Mouse (Mus musculus) hindbrain, embryonic 16.5 days (tissue): ENCODE measurements around the gene Chn2. TPM values are rescaled to one million over a fixed set of nuclear protein-coding genes. Genes with fewer than 3 reads are reported as not detected.
A peak's percentile ranks its signal among the peaks of the same experiment; 100 is the strongest.

Experiments used
- ATAC-seq: fragments of 200-750 bp; cut with Nextera tagmentation; 2 replicates; pipeline ENCODE4 v1.8.0; 2017; ENCODE audit warnings: moderate TSS enrichment, moderate library complexity
- H3K27ac ChIP-seq: fragments of 300-500 bp; sonication (generic); 2 replicates; pipeline ENCODE4 v1.5.1; 2014; ENCODE audit warnings: low read depth, mild to moderate bottlenecking, control low read depth, low read length, moderate library complexity
- H3K27me3 ChIP-seq: fragments of 300-500 bp; sonication (generic); replicated peaks from 2 replicates; pipeline ENCODE4 v1.6.1; 2014; ENCODE audit warnings: low read length; ENCODE audit not compliant: control insufficient read depth, insufficient read depth
- H3K36me3 ChIP-seq: fragments of 300-500 bp; sonication (generic); 2 replicates; pipeline ENCODE4 v1.6.1; 2014; ENCODE audit warnings: mild to moderate bottlenecking, low read length, moderate library complexity, mixed read lengths; ENCODE audit not compliant: control insufficient read depth, insufficient read depth
- H3K4me1 ChIP-seq: fragments of 300-500 bp; sonication (generic); 2 replicates; pipeline ENCODE4 v1.6.1; 2014; ENCODE audit warnings: low read depth, low read length; ENCODE audit not compliant: control insufficient read depth, insufficient read depth
- H3K4me2 ChIP-seq: fragments of 300-500 bp; sonication (generic); 2 replicates; pipeline ENCODE4 v1.6.1; 2014; ENCODE audit warnings: mild to moderate bottlenecking, low read length, control low read depth, moderate library complexity
- H3K4me3 ChIP-seq: fragments of 300-500 bp; sonication (generic); 2 replicates; pipeline ENCODE4 v1.5.1; 2014; ENCODE audit warnings: mild to moderate bottlenecking, low read length, control low read depth, moderate library complexity
- H3K9ac ChIP-seq: fragments of 300-500 bp; sonication (generic); 2 replicates; pipeline ENCODE4 v1.6.1; 2014; ENCODE audit warnings: low read depth, mild to moderate bottlenecking, control low read depth, low read length, moderate library complexity
- H3K9me3 ChIP-seq: fragments of 300-500 bp; sonication (generic); 2 replicates; pipeline ENCODE4 v1.6.1; 2014; ENCODE audit warnings: mild to moderate bottlenecking, low read length, moderate library complexity; ENCODE audit not compliant: control insufficient read depth
- WGBS: fragments of 180-500 bp; shearing (Covaris S2); extraction: QIAGEN DNeasy Blood & Tissue Kit; methylation state at CpG from one replicate; pipeline ENCODE4 v1.1.7; 2014; 5-methylcytosine and 5-hydroxymethylcytosine counted together
- polyA plus RNA-seq: library from polyadenylated mRNA; unstranded; fragments of >200 nt; fragmentation: Nextera tagmentation; extraction: Ambion mirVana; gene quantifications from 2 replicates; pipeline ENCODE4 v1.2.1, GENCODE M21; 2015

The Chn2 gene
- polyA plus RNA-seq, 1 experiment from 2014 or later: 24.4 TPM

DNA sequence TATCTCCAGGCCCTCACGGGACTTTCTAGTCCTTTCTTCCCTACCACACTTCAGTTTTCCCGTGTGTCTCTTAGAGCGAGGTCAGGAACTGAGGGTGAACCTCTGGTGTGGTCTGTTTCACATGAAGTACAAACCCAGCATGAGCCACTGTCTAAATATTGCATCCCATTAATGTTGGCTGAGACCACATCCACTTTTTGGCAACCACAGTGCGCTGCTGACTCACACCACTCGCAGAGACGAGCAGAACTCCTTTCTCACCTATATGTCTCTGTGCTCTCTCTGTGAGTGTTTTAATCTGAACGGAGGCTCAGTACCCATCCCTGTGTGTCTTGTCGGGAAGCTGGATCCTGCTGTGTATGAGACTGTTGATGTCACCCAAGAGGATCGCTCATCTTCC lies 76.9 kb downstream of the Chn2 start:
- Histone ChIP-seq H3K27me3 (no peaks in the 10 kb centered on the region), H3K9me3 (no peaks in the 10 kb centered on the region), H3K4me1 (peaks cover 12% of the 10 kb centered on the region), H3K9ac (no peak overlapping the region), H3K36me3 (no peaks in the 10 kb centered on the region), H3K4me3 (no peak overlapping the region), H3K27ac (no peak overlapping the region), H3K4me2 (no peak overlapping the region)
- ATAC-seq: no peak
- 71% methylated on average over 9 of the region's 9 CpGs for WGBS

DNA sequence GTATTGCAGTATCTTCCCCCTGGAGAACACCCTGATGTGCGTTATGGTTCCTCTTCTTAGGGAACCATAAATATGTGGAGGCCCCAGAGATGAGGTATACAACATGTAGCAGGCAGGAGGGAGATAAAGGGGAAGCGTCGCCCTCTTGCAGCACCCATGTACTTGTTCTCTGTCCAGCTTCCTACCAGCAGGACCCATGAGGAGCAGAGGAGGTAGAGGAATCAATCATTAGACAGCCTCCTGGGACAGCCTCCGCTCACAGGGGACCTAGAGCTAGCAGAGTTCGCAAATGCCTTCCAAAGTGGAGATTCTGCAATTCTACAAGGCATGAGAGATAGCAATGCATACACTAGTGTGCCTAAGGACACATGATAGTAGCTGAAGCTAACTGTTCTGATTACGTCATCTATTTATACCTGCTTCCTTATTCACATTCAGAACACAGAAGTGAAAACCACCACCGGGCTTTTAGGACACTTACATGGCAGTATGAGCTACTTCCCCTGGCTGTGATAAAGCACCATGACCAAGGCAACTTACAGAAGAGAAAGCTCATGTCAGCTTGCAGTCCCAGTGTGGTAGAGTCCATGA lies 77.7 kb downstream of the Chn2 start:
- WGBS: 92% methylated on average over 7 of the region's 7 CpGs
- no peaks in the 10 kb centered on the region for H3K9me3 ChIP-seq
- no peak overlapping the region for H3K9ac ChIP-seq
- H3K4me1 ChIP-seq: peaks cover 12% of the 10 kb centered on the region
- no peak overlapping the region for H3K27ac ChIP-seq
- H3K27me3 ChIP-seq: no peaks in the 10 kb centered on the region
- no peak overlapping the region for H3K4me2 ChIP-seq
- no peaks in the 10 kb centered on the region for H3K36me3 ChIP-seq
- no peak for ATAC-seq
- no peak overlapping the region for H3K4me3 ChIP-seq

DNA sequence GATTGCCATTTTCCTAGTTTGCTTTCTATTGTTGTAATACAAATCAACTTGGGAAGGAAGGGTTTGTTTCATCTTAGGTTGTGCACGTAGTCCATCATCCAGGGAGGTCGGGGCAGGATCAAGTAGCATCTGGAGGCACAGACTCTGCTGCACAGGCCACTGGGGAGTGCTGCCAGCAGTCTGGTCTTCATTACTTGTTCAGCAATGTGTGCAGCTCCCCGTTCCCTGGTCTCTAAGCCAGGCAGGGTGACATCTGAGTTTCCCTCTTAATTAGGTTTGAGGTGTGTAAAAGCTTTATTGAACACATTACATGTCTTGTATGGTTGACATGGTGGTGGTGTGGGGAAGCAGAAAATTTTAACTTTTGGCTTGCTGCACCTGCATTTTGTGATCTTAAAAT lies 79.0 kb downstream of the Chn2 start:
- H3K4me1 ChIP-seq: peaks cover 12% of the 10 kb centered on the region
- no peak overlapping the region for H3K4me2 ChIP-seq
- ATAC-seq: no peak

DNA sequence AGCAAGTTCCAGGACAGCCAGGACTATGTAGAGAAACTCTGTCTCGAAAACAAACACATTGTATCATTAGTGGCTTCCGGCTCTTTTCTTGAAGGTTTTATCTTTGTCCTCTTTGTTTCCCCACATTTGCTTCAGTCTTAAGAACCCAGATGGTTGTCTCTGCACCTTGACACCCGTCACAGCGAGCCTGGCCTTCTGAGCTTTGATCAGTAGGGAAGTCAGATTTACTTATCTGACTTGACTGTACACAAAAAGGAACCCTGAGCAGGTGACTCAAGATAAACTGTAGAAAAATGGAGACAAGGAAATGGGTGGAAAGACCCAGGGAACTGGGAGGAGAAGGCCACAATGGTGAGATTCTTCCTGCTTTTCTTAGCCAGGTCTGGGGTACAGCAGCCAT lies 79.5 kb downstream of the Chn2 start:
- Histone ChIP-seq H3K4me2 (no peak overlapping the region), H3K4me3 (no peak overlapping the region), H3K9me3 (no peaks in the 10 kb centered on the region), H3K9ac (no peak overlapping the region), H3K27ac (no peak overlapping the region; the same call in 1 of the 2 replicates), H3K36me3 (no peaks in the 10 kb centered on the region), H3K4me1 (peaks cover 12% of the 10 kb centered on the region), H3K27me3 (no peaks in the 10 kb centered on the region)
- ATAC-seq: no peak
- 86% methylated on average over 4 of the region's 4 CpGs for WGBS

More for the DNA sequence above, 79.0 kb downstream of the Chn2 start:
- H3K9me3 ChIP-seq: no peaks in the 10 kb centered on the region
- 59% methylated on average over 3 of the region's 3 CpGs for WGBS
- no peaks in the 10 kb centered on the region for H3K36me3 ChIP-seq
- H3K4me3 ChIP-seq: no peak overlapping the region
- no peak overlapping the region for H3K9ac ChIP-seq
- no peak overlapping the region for H3K27ac ChIP-seq
- H3K27me3 ChIP-seq: no peaks in the 10 kb centered on the region

DNA sequence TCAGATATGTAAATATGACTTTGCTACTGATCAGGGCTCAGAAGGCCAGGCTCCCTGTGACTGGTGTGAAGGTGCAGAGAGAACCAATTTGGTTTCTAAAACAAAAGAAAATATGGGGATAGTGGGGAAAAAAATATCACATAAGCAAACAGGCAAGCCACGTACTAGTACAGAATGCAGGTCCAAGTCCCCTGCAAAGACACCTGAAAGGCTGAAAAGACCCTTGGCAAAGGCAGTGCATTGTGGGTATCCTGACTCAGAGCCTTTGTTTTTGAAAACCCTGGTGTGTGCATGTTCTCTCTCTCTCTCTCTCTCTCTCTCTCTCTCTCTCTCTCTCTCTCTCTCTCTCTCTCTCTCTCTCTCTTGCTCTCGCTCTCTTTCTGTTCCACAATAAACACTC lies 80.1 kb downstream of the Chn2 start:
- no peak for ATAC-seq
- no peak overlapping the region for H3K4me3 ChIP-seq

DNA sequence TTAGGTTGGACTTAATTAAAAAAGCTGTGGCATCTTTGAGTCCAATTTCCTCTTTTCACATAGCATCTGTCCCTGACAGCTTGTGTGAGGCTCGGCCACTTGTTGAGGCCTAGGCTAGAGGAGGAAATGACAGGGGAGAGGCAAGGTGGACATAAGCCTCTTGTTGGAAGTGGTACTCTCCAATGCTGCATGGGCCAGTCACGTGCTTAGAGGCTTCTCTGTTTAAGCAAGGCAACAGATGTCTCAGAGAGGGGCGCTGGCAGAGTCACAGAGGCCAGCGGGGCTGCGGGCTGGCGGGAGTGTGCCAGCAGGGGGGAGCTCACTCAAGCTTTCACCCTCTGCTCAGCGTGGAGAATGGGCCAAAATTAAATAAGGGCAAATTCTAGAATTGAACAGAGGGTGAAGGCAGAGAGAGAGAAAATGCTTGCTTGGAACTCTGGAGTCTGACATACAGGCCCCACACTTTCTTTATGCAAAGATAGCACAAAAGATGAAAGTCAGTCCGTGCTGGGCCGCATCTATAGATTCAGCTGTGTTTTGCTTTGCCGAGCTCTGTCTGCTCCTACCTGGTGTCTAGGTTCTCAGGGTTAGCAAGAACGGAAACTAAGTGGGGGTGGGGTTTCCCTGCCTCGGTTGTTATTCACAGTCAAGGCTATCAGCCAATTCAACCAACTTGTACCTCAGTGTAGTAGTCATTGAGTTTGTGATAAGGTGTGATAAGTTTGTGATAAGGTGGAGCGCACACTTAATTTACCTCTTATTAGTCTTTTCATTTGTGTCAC lies 80.7 kb downstream of the Chn2 start:
- WGBS: 22% methylated on average over 13 of the region's 13 CpGs
- Histone ChIP-seq H3K9me3 (no peaks in the 10 kb centered on the region), H3K27me3 (no peaks in the 10 kb centered on the region), H3K4me3 (no peak overlapping the region), H3K4me2 (no peak overlapping the region), H3K27ac (no peak overlapping the region), H3K36me3 (no peaks in the 10 kb centered on the region), H3K4me1 (peaks cover 12% of the 10 kb centered on the region), H3K9ac (no peak overlapping the region)
- peak; percentile 86 for ATAC-seq

More for the DNA sequence above, 80.1 kb downstream of the Chn2 start:
- Histone ChIP-seq H3K4me2 (no peak overlapping the region), H3K36me3 (no peaks in the 10 kb centered on the region), H3K4me1 (peaks cover 12% of the 10 kb centered on the region), H3K9me3 (no peaks in the 10 kb centered on the region), H3K27ac (peak overlapping the region; percentile 31; the same call in 1 of the 2 replicates), H3K27me3 (no peaks in the 10 kb centered on the region), H3K9ac (no peak overlapping the region)
- 48% methylated on average over 2 of the region's 2 CpGs for WGBS

DNA sequence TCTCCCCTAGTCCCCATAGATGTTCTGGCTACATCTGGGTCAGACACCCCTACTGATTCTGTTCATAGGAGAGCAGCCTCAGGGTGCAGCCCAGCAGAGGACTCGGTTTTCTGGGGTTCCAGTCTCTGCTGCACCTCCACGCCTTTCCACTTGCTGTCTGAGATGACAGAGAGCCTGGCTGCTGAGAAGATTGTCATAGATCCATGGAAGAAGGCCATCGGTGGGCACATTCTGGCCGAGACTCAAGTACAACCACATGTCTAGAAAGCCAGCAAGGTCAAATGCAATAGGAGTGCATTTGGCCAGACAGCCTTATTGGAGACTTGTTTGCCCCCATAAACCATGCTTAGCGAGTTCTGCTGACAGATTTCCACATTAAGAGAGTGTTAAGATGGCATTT lies 81.5 kb downstream of the Chn2 start:
- Histone ChIP-seq H3K9me3 (no peaks in the 10 kb centered on the region), H3K4me2 (no peak overlapping the region), H3K9ac (no peak overlapping the region), H3K4me1 (peaks cover 12% of the 10 kb centered on the region), H3K36me3 (no peaks in the 10 kb centered on the region), H3K27me3 (no peaks in the 10 kb centered on the region), H3K27ac (no peak overlapping the region), H3K4me3 (no peak overlapping the region)
- ATAC-seq: no peak
- WGBS: 68% methylated on average over 5 of the region's 5 CpGs

DNA sequence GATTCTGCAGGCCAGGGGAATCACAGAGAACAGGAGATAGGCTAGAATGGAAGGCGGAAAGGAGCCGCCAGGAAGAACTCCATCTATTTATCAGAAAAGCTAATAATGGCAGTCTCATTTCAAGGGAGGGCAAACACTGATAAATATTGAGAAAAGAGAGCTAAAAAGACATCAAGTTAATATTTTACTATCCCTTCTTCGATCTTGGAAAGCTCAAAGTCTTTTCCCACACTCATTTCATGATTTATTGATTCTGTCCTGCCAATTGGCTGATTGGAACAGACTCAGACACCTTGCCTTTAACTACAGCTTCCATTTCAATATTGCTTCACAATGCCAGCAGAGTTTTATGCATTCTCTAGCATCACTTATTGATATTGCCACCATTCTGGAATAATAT lies 85.2 kb downstream of the Chn2 start:
- H3K4me2 ChIP-seq: no peak overlapping the region
- H3K4me1 ChIP-seq: peaks cover 19% of the 10 kb centered on the region
- 82% methylated on average over 3 of the region's 3 CpGs for WGBS
- ATAC-seq: no peak
- no peaks in the 10 kb centered on the region for H3K27me3 ChIP-seq
- no peak overlapping the region for H3K9ac ChIP-seq
- H3K4me3 ChIP-seq: no peak overlapping the region
- H3K27ac ChIP-seq: no peak overlapping the region
- H3K9me3 ChIP-seq: no peaks in the 10 kb centered on the region
- no peaks in the 10 kb centered on the region for H3K36me3 ChIP-seq

DNA sequence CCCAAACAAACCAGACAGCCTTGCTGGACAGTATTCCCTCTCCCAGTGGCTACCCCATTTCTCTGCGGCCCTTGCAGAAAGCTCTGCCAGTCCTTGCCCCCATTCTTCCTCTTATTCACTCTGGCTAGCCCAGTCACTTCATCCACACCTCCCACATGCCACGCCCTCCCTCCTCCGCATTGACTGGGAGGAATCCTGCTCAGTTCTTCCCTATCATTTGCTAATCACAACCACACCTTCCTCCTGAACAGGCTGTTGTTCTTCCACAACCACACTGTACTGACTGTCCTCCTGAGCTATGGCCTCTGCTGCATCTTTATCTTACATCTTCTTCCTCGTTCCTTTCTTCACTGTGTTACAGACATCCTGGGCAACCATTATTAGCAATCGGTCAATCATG lies 86.2 kb downstream of the Chn2 start:
- Histone ChIP-seq H3K4me3 (no peak overlapping the region), H3K9me3 (no peaks in the 10 kb centered on the region), H3K36me3 (no peaks in the 10 kb centered on the region), H3K27ac (no peak overlapping the region), H3K9ac (no peak overlapping the region), H3K27me3 (no peaks in the 10 kb centered on the region), H3K4me2 (no peak overlapping the region), H3K4me1 (peaks cover 11% of the 10 kb centered on the region)
- ATAC-seq: no peak
- 79% methylated on average over 5 of the region's 5 CpGs for WGBS
